Mouse (Mus musculus): ENCODE results near the gene Unkl.

GRCm38 (mm10) chr17:25220746-25221145 lies 32.5 kb downstream of the Unkl start:
- TF ChIP-seq MAFK (IDR thresholded peaks at IDR 0.05; ENCODE audit: insufficient read depth, low read depth, low read length), result no peak
- TF ChIP-seq ZC3H11A (IDR thresholded peaks at IDR 0.05; ENCODE audit: borderline replicate concordance, low read depth, low read length), result no peak
- TF ChIP-seq CHD2 (IDR thresholded peaks at IDR 0.05; ENCODE audit: low read depth, low read length), result no peak

All from ES-E14 (cell line).